ENCODE assay signal across 10 mouse cellular contexts in the genomic region with DNA sequence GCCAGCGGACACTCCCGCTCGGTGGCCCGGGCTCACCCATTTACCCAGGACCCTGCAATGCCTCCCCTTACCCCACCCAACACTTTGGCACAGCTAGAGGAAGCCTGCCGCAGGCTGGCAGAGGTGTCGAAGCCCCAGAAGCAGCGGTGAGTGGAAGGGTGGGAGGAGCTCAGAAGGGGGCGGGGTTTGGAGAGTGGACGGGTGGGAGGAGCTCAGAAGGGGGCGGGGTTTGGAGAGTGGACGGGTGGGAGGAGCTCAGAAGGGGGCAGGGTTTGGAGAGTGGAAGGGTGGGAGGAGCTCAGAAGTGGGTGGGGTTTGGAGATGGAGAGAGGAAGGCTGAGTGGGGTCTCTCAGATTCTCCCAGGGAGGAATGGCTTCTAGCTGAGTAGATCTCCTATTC.
"Had no signal": no experiment of that assay in that cellular context is flagged by ENCODE, and none has a peak within 500 bp of the region (broad histone marks: within the 10 kb centered on the region; RNA-seq: fewer than 3 reads in every experiment).

No protein-coding gene starts in this region.

- DNase-seq: kidney, adult 8-10 months; kidney, postnatal 25 days; liver; liver, embryonic 13.5 days; liver, postnatal 0 days; right cerebral cortex, adult 18-20 months; right cerebral cortex, postnatal 4 days; spleen, adult 18-20 months; thymus, postnatal 4 days had no signal

- ATAC-seq: liver, postnatal 0 days; midbrain, embryonic 13.5 days had no signal
